Mouse (Mus musculus) liver, embryonic 14.5 days (tissue): ENCODE measurements at regions not wholly inside any gene's neighbourhood (a gene's known extent, or its start where the extent isn't known, plus 50 kb on each side); places are given as distances from the start of the nearest gene placed in this dataset.

Experiments
- ATAC-seq: fragments of 200-750 bp; cut with Nextera tagmentation; 2 replicates; pipeline ENCODE4 v1.8.0; 2017; ENCODE audit warnings: moderate number of reproducible peaks, mild to moderate bottlenecking, moderate library complexity; ENCODE audit not compliant: insufficient read depth
- DNase-seq, 3 experiments: peaks; one replicate each; pipeline ENCODE4 v3.0.0-alpha.2; 2012 to 2013; ENCODE audit warnings: low read depth in 3 of 3, low spot score in 3 of 3
- H3K27ac ChIP-seq: fragments of 300-500 bp; sonication (generic); 2 replicates; pipeline ENCODE4 v1.5.1; 2014; ENCODE audit warnings: moderate library complexity, mild to moderate bottlenecking, control low read depth, inconsistent platforms
- H3K27me3 ChIP-seq: fragments of 300-500 bp; sonication (generic); 2 replicates; pipeline ENCODE4 v1.6.1; 2014; ENCODE audit warnings: mild to moderate bottlenecking, low read length, moderate library complexity; ENCODE audit not compliant: control insufficient read depth, insufficient read depth
- H3K36me3 ChIP-seq: fragments of 300-500 bp; sonication (generic); replicated peaks from 2 replicates; pipeline ENCODE4 v1.6.1; 2014; ENCODE audit warnings: low read depth; ENCODE audit not compliant: control insufficient read depth, insufficient read depth
- H3K4me1 ChIP-seq, 2 experiments: fragments of 200-500 bp in 1 of 2; fragments of 300-500 bp in 1 of 2; sonication (generic) in 1 of 2; replicated peaks; 2 replicates each; pipeline ENCODE4 v1.6.1; 2012 to 2014; ENCODE audit warnings: antibody characterized with exemption in 1 of 2, inconsistent platforms in 1 of 2, low read length in 1 of 2; ENCODE audit not compliant: control insufficient read depth in 2 of 2, insufficient read depth in 2 of 2
- H3K4me2 ChIP-seq: fragments of 300-500 bp; sonication (generic); 2 replicates; pipeline ENCODE4 v1.6.1; 2014; ENCODE audit warnings: low read depth, mild to moderate bottlenecking, control low read depth, moderate library complexity
- H3K4me3 ChIP-seq, 2 experiments: fragments of 200-500 bp in 1 of 2; fragments of 300-500 bp in 1 of 2; sonication (generic) in 1 of 2; 2 replicates each; pipeline ENCODE4 v1.5.1; 2012 to 2014; ENCODE audit warnings: low read depth in 2 of 2, low read length in 2 of 2, mild to moderate bottlenecking in 2 of 2, control low read depth in 1 of 2, inconsistent platforms in 1 of 2, moderate library complexity in 1 of 2; ENCODE audit not compliant: insufficient read depth in 1 of 2
- H3K9ac ChIP-seq: fragments of 300-500 bp; sonication (generic); replicated peaks from 2 replicates; pipeline ENCODE4 v1.6.1; 2014; ENCODE audit warnings: mild to moderate bottlenecking, control low read depth, moderate library complexity
- H3K9me3 ChIP-seq: fragments of 300-500 bp; sonication (generic); 2 replicates; pipeline ENCODE4 v1.6.1; 2016; ENCODE audit warnings: low read length, mixed read lengths; ENCODE audit not compliant: control insufficient read depth
- CTCF ChIP-seq: IDR thresholded peaks from 2 replicates; pipeline ENCODE4 v1.5.1; 2016; ENCODE audit warnings: antibody characterized with exemption, low read depth, control low read depth
- EP300 ChIP-seq: IDR thresholded peaks from 2 replicates; pipeline ENCODE4 v1.6.1; 2016; ENCODE audit warnings: antibody characterized with exemption, low read depth
- WGBS: fragments of 180-500 bp; shearing (Covaris S2); extraction: QIAGEN DNeasy Blood & Tissue Kit; methylation state at CpG from one replicate; pipeline ENCODE4 v1.1.7; 2014; ENCODE audit not compliant: insufficient replicate concordance; 5-methylcytosine and 5-hydroxymethylcytosine counted together

GRCm38 (mm10) chr4:8943080-8943479 lies 704.2 kb upstream of the Car8 start:
- WGBS, result 41% methylated on average over 5 of the region's 5 CpGs
- H3K9ac ChIP-seq, result no peak overlapping the region
- no peaks in the 10 kb centered on the region for H3K9me3 ChIP-seq
- H3K27me3 ChIP-seq, result no peaks in the 10 kb centered on the region
- TF ChIP-seq EP300, result no peak
- TF ChIP-seq CTCF, result no peak
- no peak for DNase-seq
- H3K4me2 ChIP-seq, result no peak overlapping the region
- H3K4me3 ChIP-seq, result no peak overlapping the region
- H3K4me1 ChIP-seq, result no peaks in the 10 kb centered on the region; a peak in 1 of 4 replicates
- no peak for ATAC-seq
- H3K27ac ChIP-seq, result no peak overlapping the region
- H3K36me3 ChIP-seq, result no peaks in the 10 kb centered on the region

- 50% methylated on average over 6 of the region's 6 CpGs for WGBS
- Histone ChIP-seq H3K27me3 (no peaks in the 10 kb centered on the region), H3K9ac (no peak overlapping the region), H3K4me3 (no peak overlapping the region), H3K4me2 (no peak overlapping the region), H3K36me3 (no peaks in the 10 kb centered on the region), H3K27ac (no peak overlapping the region), H3K4me1 (no peaks in the 10 kb centered on the region; a peak in 1 of 4 replicates), H3K9me3 (no peaks in the 10 kb centered on the region)
- ATAC-seq (no peak), DNase-seq (no peak)
- TF ChIP-seq CTCF (no peak), EP300 (no peak)
Observed at GRCm38 (mm10) chr4:8938948-8939411, 700.1 kb upstream of the Car8 start.

- H3K4me2 ChIP-seq, result no peak overlapping the region
- no peaks in the 10 kb centered on the region for H3K9me3 ChIP-seq
- H3K4me3 ChIP-seq, result no peak overlapping the region
- H3K27me3 ChIP-seq, result no peaks in the 10 kb centered on the region
- WGBS, result 54% methylated on average over 2 of the region's 2 CpGs
- H3K4me1 ChIP-seq, result no peaks in the 10 kb centered on the region; a peak in 1 of 4 replicates
- H3K9ac ChIP-seq, result no peak overlapping the region
- no peak for DNase-seq
- H3K27ac ChIP-seq, result no peak overlapping the region
- H3K36me3 ChIP-seq, result no peaks in the 10 kb centered on the region
- TF ChIP-seq EP300, result no peak
- TF ChIP-seq CTCF, result no peak
- no peak for ATAC-seq
Observed at GRCm38 (mm10) chr4:8935899-8936298, 697.1 kb upstream of the Car8 start.

- TF ChIP-seq EP300, result no peak
- TF ChIP-seq CTCF, result no peak
- 41% methylated on average over 1 of the region's 1 CpGs for WGBS
- DNase-seq (no peak), ATAC-seq (no peak)
- H3K9me3 ChIP-seq, result no peaks in the 10 kb centered on the region
- H3K36me3 ChIP-seq, result no peaks in the 10 kb centered on the region
- no peak overlapping the region for H3K4me3 ChIP-seq
- no peak overlapping the region for H3K4me2 ChIP-seq
- H3K27me3 ChIP-seq, result no peaks in the 10 kb centered on the region
- H3K4me1 ChIP-seq, result no peaks in the 10 kb centered on the region; a peak in 1 of 4 replicates
- no peak overlapping the region for H3K9ac ChIP-seq
- no peak overlapping the region for H3K27ac ChIP-seq
Observed at GRCm38 (mm10) chr4:8934541-8934940, 695.7 kb upstream of the Car8 start.

- H3K9ac ChIP-seq, result no peak overlapping the region
- H3K4me2 ChIP-seq, result no peak overlapping the region
- no peak overlapping the region for H3K4me3 ChIP-seq
- no peak overlapping the region for H3K27ac ChIP-seq
- WGBS, result 58% methylated on average over 4 of the region's 4 CpGs
- no peaks in the 10 kb centered on the region for H3K27me3 ChIP-seq
- TF ChIP-seq EP300 (no peak), CTCF (no peak)
- DNase-seq (no peak), ATAC-seq (no peak)
- no peaks in the 10 kb centered on the region for H3K36me3 ChIP-seq
- H3K9me3 ChIP-seq, result no peaks in the 10 kb centered on the region
- peaks cover 0 to 11% of the 10 kb centered on the region in 2 experiments; a peak in 2 of 4 replicates for H3K4me1 ChIP-seq
Observed at GRCm38 (mm10) chr4:8929346-8929745, 690.5 kb upstream of the Car8 start.
